Mouse (Mus musculus) heart, embryonic 11.5 days (tissue): ENCODE measurements around the gene Slc6a2. TPM values are rescaled to one million over a fixed set of nuclear protein-coding genes. Genes with fewer than 3 reads are reported as not detected.

Experiments used
- ATAC-seq: fragments of 200-750 bp; cut with Nextera tagmentation; replicated peaks from 2 replicates; pipeline ENCODE4 v1.8.0; 2017; ENCODE audit warnings: moderate library complexity; ENCODE audit not compliant: insufficient number of reproducible peaks, low FRiP score, low TSS enrichment
- H3K27ac ChIP-seq: fragments of 300-500 bp; sonication (generic); 2 replicates; pipeline ENCODE4 v1.5.1; 2014; ENCODE audit warnings: mild to moderate bottlenecking, low read depth, low read length
- H3K27me3 ChIP-seq: fragments of 300-500 bp; sonication (generic); 2 replicates; pipeline ENCODE4 v1.6.1; 2014; ENCODE audit warnings: mild to moderate bottlenecking, low read length, mixed read lengths; ENCODE audit not compliant: control insufficient read depth, insufficient read depth
- H3K36me3 ChIP-seq: fragments of 300-500 bp; sonication (generic); 2 replicates; pipeline ENCODE4 v1.6.1; 2014; ENCODE audit warnings: mild to moderate bottlenecking, low read length, moderate library complexity, mixed read lengths; ENCODE audit not compliant: control insufficient read depth, insufficient read depth
- H3K4me1 ChIP-seq: fragments of 300-500 bp; sonication (generic); 2 replicates; pipeline ENCODE4 v1.6.1; 2014; ENCODE audit warnings: low read length; ENCODE audit not compliant: control insufficient read depth, insufficient read depth
- H3K4me2 ChIP-seq: fragments of 300-500 bp; sonication (generic); 2 replicates; pipeline ENCODE4 v1.6.1; 2014; ENCODE audit warnings: mild to moderate bottlenecking, moderate library complexity
- H3K4me3 ChIP-seq: fragments of 300-500 bp; sonication (generic); 2 replicates; pipeline ENCODE4 v1.5.1; 2014; ENCODE audit warnings: low read depth, low read length
- H3K9ac ChIP-seq: fragments of 300-500 bp; sonication (generic); 2 replicates; pipeline ENCODE4 v1.6.1; 2014; ENCODE audit warnings: mild to moderate bottlenecking, low read depth, low read length, moderate library complexity
- H3K9me3 ChIP-seq: fragments of 300-500 bp; sonication (generic); replicated peaks from 2 replicates; pipeline ENCODE4 v1.6.1; 2016; ENCODE audit warnings: low read length; ENCODE audit not compliant: control insufficient read depth
- WGBS: fragments of 180-500 bp; shearing (Covaris S2); extraction: QIAGEN DNeasy Blood & Tissue Kit; methylation state at CpG from one replicate; pipeline ENCODE4 v1.1.7; 2014; ENCODE audit not compliant: insufficient replicate concordance; 5-methylcytosine and 5-hydroxymethylcytosine counted together
- polyA plus RNA-seq: library from polyadenylated mRNA; unstranded; fragments of >200 nt; fragmentation: Nextera tagmentation; extraction: Ambion mirVana; gene quantifications from 2 replicates; pipeline ENCODE4 v1.2.1, GENCODE M21; 2014

Slc6a2 gene
- polyA plus RNA-seq, 1 experiment from 2014 or later = not detected

DNA sequence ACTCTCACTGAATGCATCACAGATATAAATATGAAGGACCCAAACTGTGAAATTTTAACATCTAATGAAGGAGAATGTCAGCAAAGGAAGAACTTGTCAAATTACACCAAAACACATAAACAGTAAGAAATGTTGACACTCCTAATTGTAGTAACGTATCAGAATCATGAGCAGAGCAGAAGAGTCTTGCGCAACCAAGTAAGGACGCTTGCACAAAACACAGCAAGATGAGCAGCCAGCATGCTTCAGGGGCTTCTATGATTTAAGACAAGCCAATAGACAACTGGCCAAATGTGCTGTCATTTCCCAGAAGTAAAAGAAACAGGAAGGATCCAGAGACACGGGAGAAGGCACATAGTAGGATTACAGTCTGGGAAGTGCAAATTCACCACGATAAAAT is 5.8 kb upstream of the Slc6a2 start:
- no peak overlapping the region for H3K27ac ChIP-seq
- 77% methylated on average over 5 of the region's 5 CpGs for WGBS

DNA sequence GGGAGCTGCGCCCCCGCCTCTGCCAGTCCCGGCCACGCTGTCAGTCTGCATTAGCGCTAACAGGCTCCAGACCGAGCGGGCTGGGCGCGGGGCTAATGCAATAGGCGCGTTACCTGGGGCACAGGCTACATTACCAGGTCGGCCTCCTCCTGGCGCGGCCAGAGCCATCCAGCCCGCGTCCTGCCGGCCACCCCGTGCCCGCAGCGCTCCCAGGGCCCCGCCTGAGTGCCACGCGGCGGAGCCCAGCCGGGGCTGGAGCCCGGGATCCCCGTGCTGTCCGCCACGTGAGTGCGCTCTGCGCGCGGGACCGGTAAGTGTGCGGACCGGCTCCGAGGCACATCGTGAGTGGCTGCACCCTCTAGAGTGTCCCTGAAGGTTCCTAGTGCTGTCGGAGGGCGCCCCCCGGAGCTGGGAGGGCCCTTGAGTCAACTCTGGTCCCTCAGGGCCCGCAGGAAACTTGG is 602 bp downstream of the Slc6a2 start:
- Histone ChIP-seq H3K4me2 (peak overlapping the region; percentile 90), H3K9me3 (no peaks in the 10 kb centered on the region), H3K4me3 (peak overlapping the region; percentile 49), H3K9ac (no peak overlapping the region), H3K27me3 (peaks cover 63% of the 10 kb centered on the region), H3K27ac (no peak overlapping the region), H3K4me1 (peaks cover 8% of the 10 kb centered on the region; the same call in 1 of the 2 replicates), H3K36me3 (no peaks in the 10 kb centered on the region)
- under 1% methylated on average over 40 of the region's 42 CpGs for whole genome bisulfite sequencing
- ATAC-seq = no peak

More for the DNA sequence above, 5.8 kb upstream of the Slc6a2 start:
- Histone ChIP-seq H3K4me1 (no peaks in the 10 kb centered on the region), H3K4me3 (no peak overlapping the region), H3K9me3 (no peaks in the 10 kb centered on the region), H3K36me3 (no peaks in the 10 kb centered on the region), H3K27me3 (peaks cover 17% of the 10 kb centered on the region), H3K4me2 (no peak overlapping the region), H3K9ac (no peak overlapping the region)
- no peak for ATAC-seq

DNA sequence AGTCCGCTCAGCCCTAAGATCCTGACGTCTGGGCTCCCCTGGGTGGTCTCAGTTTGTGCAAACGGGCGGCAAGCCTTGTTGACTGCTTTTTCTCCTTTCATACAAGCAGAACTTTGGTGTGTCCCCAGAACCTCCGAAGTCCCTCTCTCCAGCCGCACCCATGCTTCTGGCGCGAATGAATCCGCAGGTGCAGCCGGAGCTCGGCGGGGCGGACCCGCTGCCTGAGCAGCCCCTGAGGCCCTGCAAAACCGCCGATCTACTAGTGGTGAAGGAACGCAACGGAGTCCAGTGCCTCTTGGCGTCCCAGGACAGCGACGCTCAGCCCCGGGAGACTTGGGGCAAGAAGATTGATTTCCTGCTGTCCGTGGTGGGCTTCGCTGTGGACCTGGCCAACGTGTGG is 1.2 kb downstream of the Slc6a2 start:
- Histone ChIP-seq H3K36me3 (no peaks in the 10 kb centered on the region), H3K9me3 (no peaks in the 10 kb centered on the region), H3K9ac (no peak overlapping the region), H3K27ac (no peak overlapping the region), H3K4me2 (peak overlapping the region; percentile 90), H3K4me3 (peak overlapping the region; percentile 49), H3K27me3 (peaks cover 63% of the 10 kb centered on the region), H3K4me1 (peaks cover 8% of the 10 kb centered on the region; the same call in 1 of the 2 replicates)
- WGBS = 2% methylated on average over 25 of the region's 25 CpGs
- no peak for ATAC-seq

DNA sequence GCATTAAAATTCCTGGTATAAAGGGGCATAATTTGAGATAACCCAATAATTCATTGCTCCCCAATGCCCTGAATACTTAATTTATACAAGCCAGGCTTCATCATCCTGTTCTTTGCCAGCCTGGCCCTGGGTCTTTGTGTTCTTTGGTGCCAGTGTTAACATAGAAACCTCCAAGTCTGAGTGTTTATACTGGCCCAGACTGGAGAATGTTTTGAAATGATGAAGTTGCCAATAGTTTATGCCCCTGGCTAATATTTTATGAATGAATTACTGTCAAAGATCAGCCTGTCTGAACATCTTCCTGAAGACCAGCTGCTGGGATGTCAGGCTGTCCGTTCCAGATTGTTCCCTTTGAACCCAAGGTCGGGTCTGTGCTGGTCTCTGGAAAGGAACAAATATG is 4.7 kb downstream of the Slc6a2 start:
- peaks cover 42% of the 10 kb centered on the region for H3K27me3 ChIP-seq
- H3K9ac ChIP-seq = no peak overlapping the region
- no peaks in the 10 kb centered on the region for H3K9me3 ChIP-seq
- H3K4me2 ChIP-seq = no peak overlapping the region
- no peak overlapping the region for H3K27ac ChIP-seq
- H3K4me3 ChIP-seq = no peak overlapping the region
- WGBS = 68% methylated on average over 2 of the region's 2 CpGs
- ATAC-seq = no peak
- no peaks in the 10 kb centered on the region for H3K36me3 ChIP-seq
- peaks cover 8% of the 10 kb centered on the region; the same call in 1 of the 2 replicates for H3K4me1 ChIP-seq

DNA sequence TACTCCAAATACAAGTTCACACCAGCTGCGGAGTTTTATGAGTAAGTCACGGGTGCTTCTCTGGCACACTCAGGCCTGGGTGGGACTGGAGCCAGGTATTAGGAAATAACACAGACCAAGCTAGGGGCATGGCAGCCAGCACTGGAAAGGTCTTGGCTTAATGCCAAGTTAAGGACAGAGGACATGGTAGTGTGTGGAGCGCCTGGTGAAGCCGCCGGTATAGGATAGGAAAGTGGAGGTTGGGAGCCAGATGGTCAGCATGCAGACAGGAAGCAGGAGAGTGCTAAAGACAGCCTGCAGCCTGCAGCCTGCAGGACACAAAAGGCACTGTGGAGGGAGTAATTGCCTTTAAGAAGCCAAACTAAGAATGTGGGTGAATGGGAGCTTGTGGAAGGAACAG is 13.1 kb downstream of the Slc6a2 start:
- Histone ChIP-seq H3K9ac (no peak overlapping the region), H3K4me3 (no peak overlapping the region), H3K9me3 (no peaks in the 10 kb centered on the region), H3K36me3 (no peaks in the 10 kb centered on the region), H3K27ac (no peak overlapping the region), H3K4me2 (no peak overlapping the region), H3K4me1 (peaks cover 4% of the 10 kb centered on the region; the same call in 1 of the 2 replicates), H3K27me3 (no peaks in the 10 kb centered on the region)
- WGBS = 58% methylated on average over 5 of the region's 5 CpGs
- no peak; the same call in 1 of the 2 replicates for ATAC-seq

DNA sequence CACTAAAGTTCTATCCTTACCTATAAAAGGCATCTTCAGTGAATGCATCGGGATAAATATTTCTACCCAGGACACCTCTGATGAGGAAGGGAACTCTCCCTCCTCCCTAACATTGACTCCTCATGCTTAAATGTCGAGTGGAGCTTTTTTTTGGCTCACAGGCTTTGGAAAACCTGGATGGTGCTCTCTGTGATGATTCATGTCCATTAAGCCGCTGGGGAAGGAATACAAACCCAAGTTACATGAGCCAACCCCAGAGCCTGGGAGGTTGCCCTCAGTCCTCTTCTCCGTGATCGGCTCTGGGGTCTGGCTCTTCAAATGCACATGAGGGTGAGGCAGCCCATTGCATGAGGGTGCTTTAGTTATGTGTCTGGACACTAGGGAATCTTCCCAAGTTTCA is 16.8 kb downstream of the Slc6a2 start:
- H3K9me3 ChIP-seq = no peaks in the 10 kb centered on the region
- ATAC-seq = no peak
- no peaks in the 10 kb centered on the region for H3K36me3 ChIP-seq
- no peak overlapping the region for H3K4me3 ChIP-seq
- no peak overlapping the region for H3K27ac ChIP-seq
- WGBS = 81% methylated on average over 5 of the region's 5 CpGs
- H3K4me1 ChIP-seq = peaks cover 4% of the 10 kb centered on the region; the same call in 1 of the 2 replicates
- H3K9ac ChIP-seq = no peak overlapping the region
- no peak overlapping the region for H3K4me2 ChIP-seq
- H3K27me3 ChIP-seq = no peaks in the 10 kb centered on the region

DNA sequence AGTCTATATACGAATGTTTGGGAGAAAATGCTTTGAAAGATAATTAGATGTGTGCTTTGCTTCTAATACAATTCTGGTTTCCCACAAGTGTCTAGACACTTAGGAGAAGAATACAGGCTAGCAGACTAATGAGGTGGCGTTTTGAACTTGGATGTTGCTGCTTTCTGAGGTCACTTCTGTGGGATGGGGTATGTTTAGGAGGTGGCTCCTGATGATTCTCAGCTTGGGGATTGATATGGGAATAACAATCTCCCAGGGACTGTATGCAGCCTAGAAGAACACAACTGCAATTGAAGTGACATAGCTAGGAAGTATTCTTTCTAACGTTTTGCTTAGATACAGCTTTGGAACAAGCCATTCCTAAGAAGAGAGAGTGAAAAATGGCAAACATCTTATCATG is 22.6 kb downstream of the Slc6a2 start:
- ATAC-seq = no peak
- 67% methylated on average over 3 of the region's 3 CpGs for WGBS
- no peak overlapping the region for H3K9ac ChIP-seq

DNA sequence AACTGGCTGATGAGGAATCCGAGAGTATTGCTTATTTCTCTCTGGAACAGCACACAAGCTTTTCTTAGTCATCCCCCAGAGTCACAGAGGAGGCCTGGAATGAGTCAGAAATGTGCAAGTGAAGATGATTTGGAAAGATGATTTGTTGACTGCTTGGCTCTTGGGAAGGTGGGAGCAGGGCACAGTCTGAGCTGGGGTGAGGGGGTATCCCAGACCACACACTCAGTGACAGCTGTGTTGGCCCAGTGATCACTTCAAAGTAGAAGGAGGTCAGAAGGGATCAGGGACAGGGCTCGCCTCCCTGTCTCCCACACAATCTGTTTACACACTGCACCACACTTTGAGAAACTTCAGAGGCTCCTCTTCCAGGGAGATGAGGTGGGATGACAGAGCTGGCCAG is 24.5 kb downstream of the Slc6a2 start:
- H3K9ac ChIP-seq = no peak overlapping the region
- no peak overlapping the region for H3K4me2 ChIP-seq
- ATAC-seq = no peak
- H3K36me3 ChIP-seq = no peaks in the 10 kb centered on the region
- H3K4me3 ChIP-seq = no peak overlapping the region
- WGBS = 67% methylated on average over 2 of the region's 2 CpGs
- no peaks in the 10 kb centered on the region for H3K4me1 ChIP-seq
- H3K27ac ChIP-seq = no peak overlapping the region
- H3K27me3 ChIP-seq = no peaks in the 10 kb centered on the region
- H3K9me3 ChIP-seq = no peaks in the 10 kb centered on the region

More for the DNA sequence above, 22.6 kb downstream of the Slc6a2 start:
- Histone ChIP-seq H3K27ac (no peak overlapping the region), H3K36me3 (no peaks in the 10 kb centered on the region), H3K4me2 (no peak overlapping the region), H3K9me3 (no peaks in the 10 kb centered on the region), H3K4me3 (no peak overlapping the region), H3K27me3 (no peaks in the 10 kb centered on the region), H3K4me1 (no peaks in the 10 kb centered on the region)

DNA sequence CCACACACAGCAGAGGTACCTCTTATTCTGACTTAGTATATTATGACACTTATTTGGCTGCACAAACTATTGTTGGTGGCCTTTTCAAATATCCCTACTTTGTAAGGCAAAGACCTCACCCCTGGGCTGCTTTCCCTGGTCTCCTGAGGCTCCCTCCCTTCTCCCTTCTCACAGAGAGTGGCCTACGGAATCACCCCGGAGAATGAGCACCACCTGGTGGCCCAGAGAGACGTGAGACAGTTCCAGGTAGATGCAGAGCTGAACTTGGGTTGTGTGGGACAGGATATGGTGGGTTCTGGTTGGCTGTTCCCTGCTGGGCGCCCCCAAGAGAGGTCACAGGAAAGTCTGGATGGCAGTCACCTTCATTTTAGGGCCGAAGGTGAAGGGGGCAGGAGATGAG is 37.0 kb downstream of the Slc6a2 start:
- ATAC-seq = no peak
- no peaks in the 10 kb centered on the region for H3K9me3 ChIP-seq
- WGBS = 15% methylated on average over 5 of the region's 5 CpGs
- no peak overlapping the region for H3K4me3 ChIP-seq
- no peak overlapping the region for H3K4me2 ChIP-seq
- H3K27ac ChIP-seq = no peak overlapping the region
- peaks cover 3% of the 10 kb centered on the region; the same call in 1 of the 2 replicates for H3K4me1 ChIP-seq
- no peaks in the 10 kb centered on the region for H3K36me3 ChIP-seq
- H3K27me3 ChIP-seq = no peaks in the 10 kb centered on the region
- no peak overlapping the region for H3K9ac ChIP-seq
